Mouse (Mus musculus) layer of hippocampus, adult 9-10 months (tissue): ENCODE measurements at regions not wholly inside any gene's neighbourhood (a gene's known extent, or its start where the extent isn't known, plus 50 kb on each side); places are given as distances from the start of the nearest gene placed in this dataset.

Experiments
- DNase-seq: peaks from one replicate; pipeline ENCODE4 v3.0.0; 2022; ENCODE audit warnings: low spot score

DNA sequence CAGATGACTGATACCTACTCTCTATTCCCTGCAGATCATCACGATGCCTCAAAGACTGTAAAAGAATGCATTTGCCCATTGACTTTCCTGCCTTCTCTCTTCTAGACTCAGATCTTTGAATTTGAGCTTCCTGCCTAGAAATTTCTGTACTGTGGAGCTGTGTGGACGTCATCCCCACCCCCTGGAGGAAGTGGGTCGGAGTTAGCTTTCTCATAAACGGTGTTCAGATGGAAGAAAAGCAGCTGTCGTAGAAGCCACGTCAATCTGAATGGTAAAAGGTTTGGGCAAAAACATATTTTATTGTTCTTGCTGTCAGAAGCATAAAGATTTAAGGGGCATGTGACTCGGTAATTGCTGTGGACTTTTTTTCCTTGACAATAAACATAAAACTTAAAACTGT, 154.6 kb upstream of the Mvb12b start:
- no peak for DNase-seq

DNA sequence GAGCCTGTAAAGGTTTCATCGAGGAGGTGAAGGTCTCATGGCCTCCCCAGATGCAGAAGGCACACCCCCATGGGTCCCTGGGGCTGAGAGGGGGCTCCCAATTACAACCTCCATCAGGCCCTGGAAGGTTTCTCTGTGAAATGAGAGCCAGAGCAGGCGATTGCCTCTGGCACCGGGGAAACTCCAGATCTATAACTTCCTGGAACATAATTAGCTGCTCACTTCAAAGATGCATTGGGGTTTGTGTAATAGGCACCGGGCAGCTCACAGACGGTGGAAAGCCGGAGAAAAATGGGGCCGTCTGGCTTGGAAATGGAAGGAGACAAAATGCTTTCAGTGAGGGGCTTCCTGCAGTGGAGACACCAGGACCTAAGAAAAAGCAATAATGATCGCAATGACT, 151.2 kb upstream of the Mvb12b start:
- DNase-seq: no peak

DNA sequence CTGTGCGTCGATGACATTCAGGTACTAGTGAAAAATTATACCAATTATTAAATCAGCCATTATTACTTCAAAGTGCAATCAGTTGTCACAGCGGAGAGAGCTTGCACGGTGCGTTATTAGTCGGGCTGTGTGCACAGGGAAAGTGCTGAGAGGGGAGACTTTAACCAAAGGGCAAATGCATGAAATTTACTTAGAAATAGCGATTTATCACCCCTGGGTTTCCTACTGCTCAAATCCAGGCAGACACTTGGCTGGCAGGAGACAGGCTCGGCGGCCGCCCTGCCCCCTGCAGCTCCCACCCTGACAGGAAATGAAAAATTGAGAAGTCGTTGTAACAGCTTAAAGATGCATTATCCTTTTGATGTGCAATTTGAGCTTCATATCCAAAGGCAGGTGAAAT, 145.5 kb upstream of the Mvb12b start:
- no peak for DNase-seq

DNA sequence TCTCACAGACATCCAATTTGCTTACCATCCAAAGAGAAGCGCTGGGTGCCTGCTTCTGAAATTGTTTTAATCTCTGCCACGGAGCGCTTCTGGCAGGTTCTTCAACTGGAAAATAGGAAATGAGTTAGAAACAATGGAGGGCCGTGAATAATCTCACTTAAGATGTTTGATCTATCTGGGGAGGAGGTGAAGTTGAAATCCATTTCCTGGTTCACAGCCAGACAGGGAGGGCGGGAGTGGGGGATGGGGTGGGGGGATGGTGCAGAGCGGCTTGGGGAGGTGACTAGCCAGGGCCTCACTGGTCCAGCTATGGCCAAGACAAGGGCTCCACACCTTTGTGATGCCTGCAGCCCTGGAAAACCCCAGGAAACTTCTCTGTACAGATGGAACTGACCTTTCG, 143.7 kb upstream of the Mvb12b start:
- no peak for DNase-seq

DNA sequence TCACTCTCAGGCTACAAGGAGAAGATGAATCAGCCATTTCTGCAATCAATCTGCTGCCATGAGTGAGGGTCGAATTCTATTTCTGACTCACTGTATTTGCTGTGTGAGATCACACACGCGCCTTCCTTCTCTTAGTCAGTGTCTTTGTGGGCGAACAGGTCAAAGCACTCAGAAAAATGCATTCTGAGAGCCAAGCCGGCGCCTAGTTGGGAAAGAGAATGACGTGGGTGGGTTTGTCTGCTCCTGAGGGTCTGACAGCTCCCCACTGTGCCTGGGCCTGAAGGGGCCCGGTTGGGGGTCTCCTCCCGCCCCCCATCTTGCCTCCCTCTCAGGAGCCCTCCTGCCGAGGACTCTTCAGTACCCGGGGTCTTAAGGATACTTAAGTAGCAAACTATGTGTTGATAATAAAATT, 143.3 kb upstream of the Mvb12b start:
- no peak for DNase-seq

DNA sequence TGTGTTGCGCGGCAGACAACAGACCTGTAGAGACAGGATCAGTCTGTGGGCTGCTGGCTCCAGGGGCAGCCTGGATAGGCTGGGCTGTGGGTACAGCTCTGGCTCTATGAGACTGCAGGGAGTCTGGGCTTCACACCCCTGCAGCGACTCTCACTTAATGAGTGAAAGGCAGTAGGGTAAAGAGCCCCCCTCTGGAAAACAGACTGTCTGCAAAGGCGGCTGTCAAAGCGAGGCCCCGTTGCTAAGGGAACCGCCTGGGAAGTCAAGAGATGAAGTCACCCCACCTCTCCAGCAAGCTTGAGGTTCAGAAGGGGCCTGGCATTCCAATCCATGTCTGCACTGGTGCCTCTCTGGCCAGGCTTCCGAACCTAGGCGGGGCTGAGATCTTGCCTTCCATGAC, 139.7 kb upstream of the Mvb12b start:
- DNase-seq: no peak

DNA sequence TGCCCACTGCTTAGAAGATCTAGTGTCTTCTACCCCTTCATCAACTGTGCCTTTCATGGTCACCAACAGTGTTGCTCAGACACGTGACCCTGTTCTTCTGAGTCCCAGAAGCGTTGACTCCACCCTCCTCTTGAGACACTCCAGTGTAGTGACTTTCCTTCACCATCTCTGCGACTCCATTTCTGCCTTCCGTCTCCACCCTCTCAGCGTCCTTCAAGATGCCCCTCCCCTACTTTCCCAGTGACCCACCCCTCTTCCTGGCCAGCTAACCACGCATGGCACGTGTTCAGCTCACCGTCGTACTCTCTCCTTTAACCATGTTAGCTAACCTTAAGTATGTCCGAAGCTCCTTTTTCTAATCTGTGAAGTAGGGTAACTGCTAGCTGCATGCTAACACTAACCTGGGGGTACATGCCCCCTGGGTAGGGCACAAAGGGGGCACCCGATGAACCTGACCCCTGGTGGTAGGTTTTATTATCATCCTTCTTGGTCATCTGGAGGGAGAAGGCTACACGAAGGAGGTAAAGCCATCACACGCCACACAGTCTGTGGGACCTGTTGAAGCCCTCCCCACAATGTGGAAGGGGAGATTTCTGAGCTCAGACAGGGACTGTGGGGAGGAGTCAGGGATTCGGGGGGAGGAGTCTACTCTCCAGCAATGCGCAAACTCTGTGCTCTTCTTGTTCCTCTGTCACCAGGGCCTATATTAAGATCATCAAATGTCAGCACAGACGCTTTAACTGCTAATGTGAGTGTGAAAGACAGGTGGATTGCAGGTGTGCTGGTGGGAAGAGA, 139.0 kb upstream of the Mvb12b start:
- DNase-seq: no peak

DNA sequence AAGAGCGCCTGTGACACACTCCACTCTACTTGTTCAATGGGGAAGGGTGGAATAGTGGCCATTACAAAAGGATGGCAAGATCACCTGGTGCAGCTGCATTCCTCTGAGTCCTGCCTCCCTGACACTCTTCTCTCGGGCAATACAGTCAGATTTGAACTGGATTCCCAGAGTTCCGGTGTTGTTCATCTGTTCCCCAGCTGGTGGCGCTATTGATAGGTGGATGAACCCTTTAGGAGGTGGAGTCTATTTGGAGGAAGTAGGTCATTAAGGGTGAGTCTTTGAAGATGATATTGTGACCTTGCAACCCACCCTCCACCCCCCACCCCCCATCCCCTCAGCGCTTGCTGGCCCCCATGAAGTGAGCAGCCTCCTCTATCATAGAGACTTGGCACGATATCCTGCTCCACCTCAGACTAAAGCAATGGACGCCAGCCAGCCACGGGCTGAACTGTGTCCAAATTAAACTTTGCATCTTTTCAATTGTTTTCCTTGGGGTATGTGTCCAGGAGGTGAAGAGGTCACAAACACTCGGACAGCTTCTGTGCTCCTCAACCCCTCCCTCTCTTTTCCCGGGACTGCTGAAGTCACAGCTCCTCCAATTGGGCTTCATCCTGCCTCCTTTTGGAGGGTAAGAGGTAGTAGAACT, 138.1 kb upstream of the Mvb12b start:
- peak; percentile 54 for DNase-seq

DNA sequence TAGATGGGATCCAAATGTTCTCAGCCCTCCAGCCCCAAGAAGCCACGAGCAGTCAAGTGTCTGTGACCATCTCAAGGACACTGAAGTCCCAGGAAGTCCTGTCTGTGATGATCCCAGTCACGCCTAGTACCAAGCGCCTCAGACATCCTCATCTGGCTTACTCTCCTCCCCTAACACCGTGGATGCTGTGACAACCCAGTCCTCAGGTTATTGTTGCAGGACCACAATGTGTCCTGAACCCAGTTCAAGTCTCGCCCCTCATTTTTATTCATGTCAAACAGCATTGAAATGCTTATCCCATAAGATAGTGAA, 129.4 kb upstream of the Mvb12b start:
- DNase-seq: no peak

DNA sequence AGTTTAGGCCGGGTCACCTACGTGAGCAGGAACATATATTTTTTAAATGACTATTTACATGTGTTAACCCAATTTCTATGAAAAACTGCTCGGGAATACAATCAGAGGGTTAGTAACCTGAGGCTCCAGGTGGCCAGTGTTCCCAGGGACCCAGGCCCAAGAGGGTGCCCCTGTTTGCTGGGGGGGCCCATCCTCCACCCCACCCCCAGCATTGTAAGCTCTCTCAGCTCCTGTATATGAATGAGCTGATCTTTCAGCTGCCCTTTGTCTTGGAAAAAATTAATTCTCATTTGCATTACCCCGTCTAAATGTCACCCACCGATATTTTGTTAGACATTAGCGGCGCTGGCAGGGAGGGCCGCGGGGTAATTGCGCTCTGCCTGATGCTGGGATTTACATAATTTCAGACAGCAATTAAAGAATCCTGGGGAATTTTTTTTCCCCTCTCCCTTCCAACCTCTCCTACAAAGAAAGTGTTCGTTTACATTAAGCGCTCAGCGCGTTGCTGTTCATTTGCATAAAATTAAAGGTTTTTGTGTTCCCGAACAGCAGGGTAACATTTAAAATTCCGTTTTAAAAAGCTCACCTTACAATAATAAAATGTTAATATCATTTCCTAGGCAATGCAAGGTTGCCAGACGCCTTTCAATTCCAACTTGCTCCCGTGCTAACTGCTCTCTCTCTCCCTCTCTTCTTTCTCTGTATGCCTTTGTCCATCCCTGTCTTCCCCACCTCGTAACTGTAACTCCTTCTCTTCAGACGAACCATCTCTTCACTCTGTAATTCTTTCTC, 128.8 kb upstream of the Mvb12b start:
- no peak for DNase-seq

DNA sequence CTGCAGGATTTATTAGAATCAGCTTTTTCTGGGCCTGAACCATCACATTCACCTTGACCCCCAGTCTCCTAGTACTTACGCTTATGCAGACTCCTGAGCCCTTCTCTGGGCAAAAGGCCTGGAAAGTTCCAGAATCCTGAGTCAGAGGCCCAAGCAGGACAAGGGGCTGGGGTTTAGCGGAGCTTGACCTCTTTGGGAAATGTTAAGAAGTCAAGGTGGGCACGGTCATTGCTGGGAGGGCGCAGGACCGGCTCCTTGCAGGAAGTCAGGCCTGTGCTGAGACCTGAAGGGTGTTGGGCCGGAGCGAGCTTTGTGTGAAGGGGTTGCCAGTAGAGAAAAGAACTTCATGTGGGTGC, 127.9 kb upstream of the Mvb12b start:
- no peak for DNase-seq

DNA sequence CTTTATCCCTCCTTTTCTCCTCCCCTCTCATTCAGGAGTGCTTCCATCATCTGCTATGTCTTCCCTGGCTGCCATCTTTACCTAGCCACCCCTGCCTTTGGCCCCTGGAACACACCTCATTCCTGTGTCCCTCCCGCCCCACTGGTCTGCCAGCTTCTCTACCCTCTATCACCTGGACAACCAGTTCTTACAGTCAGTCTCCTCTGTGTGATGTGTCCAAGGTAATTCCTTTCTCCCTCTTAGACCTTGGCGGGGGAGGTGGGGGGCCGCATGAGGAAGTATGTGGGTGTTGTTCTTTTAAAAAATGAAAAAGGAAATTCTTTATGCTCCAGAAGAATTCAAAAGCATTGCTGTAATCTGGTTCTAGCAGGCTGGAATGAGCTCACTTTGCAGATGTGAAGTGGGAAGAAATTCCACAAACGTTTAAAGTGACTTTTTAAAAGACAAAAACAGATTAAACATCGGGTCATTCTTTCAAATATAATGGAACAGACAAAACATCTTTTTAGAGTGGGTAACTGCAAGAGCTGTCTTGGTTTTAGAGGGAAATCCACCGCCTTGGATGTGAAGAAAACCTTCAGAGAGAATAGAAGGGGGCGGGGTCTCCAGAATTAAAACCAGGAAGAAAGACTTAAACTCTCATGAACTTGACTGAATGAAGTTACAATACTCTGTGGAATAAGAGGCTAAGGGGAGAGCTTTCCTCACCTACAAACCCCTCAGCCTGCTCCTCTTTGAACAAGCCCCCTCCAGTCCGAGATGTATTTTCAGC, 127.3 kb upstream of the Mvb12b start:
- DNase-seq: no peak

DNA sequence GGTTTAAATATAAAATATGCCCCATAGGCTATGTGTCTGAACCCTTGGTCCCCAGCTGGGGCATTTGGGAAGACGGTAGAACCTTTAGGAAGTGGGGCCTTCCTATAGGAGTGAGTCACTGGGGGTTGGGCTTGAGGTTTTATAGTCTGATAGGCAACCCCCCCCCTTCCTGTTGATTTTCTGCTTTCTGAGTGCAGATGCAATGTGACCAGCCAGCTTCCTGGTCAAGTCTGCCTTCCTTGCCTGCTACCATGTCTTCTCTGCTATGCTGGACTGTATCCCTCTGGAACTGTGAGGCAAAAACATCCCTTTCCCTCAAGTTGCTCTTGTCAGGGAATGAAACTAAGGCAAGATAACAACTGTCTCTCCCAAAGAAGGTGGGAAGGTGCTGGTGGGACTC, 122.4 kb upstream of the Mvb12b start:
- DNase-seq: no peak

DNA sequence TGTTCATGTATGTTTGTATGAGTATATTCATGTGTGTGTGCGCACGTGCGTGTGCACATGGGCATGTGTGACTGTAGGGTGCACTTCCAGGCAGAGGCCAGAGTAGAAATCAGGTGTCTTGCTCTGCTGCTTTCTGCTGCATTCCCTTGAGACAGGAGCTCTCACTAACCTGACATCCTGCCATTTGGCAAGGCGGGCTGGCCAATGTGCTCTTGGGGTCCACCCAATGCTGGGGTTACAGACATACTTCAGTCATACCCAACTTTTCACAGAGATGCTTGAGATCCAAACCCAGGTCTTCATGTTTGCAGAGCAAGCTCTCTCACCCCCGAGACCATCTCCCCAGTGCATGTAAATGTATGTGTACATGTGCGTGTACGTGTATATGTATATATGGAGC, 120.2 kb upstream of the Mvb12b start:
- no peak for DNase-seq

DNA sequence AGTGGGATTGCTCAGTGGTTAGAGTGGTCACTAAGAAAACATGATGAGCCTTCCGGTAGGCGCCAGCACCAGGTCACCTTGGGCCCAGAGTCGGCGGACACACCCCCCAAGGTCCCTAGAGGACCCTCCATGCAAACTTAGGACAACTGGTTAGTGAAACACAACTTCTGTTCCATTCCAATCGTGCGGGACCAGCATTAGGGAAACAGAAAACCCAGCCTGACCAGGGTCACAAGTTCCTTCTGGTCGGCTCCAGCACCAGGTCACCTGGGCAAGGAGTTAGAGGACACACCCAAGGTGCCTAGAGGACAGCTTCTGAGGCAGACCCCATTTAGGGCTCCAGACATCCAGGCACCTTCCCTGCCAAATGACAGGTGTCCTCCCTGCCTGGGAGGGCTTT, 109.4 kb upstream of the Mvb12b start:
- DNase-seq: no peak

DNA sequence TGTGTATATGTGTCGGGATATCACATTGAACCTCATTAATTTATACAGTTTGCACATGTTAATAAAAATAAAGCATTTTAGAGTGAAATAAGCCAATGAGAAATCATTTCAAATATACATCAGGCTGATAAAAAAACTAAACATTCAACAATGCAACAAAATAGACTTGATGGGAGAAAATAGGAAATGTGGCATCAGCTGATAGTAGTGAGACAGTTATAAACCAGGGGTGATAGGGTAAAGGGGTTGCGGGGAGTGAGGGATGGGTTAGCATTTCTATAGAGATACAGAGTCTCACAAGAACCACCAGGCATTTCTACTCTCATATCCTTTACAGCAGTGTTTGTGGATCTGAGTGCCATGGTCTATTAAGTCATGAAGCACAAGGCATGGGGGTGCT, 108.6 kb upstream of the Mvb12b start:
- no peak for DNase-seq

DNA sequence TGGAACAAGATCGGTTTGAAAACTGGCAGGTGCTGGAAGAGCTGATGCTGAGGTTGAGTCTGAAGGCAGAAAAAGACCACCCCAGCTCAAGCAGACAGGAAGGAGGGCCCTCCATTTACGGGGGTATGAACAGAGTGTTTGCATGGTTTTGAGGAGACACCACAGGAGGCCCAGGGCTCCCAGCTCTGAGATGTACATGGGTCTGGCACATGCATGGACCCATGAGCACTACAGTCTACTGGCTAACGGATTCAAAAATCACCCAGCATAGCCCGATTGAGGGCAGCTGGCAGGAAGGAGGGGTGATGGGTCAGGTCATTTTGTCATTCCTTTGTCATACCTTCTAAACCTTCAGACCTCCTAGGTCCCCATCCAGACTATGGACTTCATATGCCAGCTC, 103.6 kb upstream of the Mvb12b start:
- DNase-seq: no peak

DNA sequence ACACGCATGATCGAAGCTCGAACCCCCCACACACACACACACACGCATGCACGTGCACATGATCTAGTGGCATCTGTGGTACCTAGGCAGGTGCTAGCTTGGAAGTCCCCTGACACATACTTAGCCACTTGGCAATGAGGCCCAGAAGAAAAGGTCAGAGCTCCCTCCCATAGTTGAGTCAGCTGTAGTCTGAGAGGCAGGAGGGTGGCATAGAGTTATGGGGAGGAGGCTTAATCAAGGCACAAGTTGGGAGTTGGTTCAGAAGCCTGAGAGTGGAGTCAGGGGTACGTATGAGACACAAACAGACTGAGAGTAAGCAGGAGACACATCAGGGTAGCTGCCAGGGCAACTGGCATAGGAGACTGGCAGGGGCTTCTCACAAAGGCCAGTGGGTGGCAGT, 103.0 kb upstream of the Mvb12b start:
- no peak for DNase-seq

DNA sequence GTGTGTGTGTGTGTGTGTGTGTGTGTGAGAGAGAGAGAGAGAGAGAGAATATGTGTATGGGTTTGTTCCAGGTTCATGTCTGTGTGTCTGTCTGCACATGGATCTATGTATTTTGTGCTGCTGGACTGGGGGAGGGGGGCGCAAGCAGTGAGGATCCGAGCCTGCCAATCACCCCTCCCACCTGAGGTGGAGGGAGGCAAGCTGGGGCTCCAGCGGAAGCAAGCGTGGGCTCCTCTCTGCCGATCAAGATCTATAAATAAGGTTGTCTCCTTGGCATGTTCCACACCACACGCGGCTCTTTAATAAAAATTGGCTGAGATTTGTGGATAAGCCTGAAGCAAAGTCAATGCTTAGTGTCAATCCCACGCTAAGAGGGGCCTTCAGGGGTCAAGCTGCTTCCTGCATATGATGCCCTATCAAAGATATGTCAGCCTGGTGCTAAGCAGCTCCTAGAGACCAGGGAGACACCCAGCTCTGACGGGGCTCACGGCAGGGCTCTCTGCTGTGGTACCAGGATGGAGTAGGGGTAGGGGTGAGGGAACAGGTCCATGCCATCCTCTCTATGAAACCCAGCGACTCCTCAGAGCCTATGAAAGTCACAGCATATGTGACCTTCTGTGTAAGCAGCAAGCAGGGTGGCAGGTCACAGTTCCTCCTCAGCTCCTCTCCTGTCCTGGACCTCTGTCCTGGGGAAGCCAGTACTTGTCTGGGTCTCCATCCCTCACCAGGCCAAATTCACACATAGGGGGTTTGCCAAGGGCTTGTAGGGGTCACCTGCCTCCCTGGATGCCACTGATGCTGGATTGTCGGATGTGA, 102.0 kb upstream of the Mvb12b start:
- no peak for DNase-seq

DNA sequence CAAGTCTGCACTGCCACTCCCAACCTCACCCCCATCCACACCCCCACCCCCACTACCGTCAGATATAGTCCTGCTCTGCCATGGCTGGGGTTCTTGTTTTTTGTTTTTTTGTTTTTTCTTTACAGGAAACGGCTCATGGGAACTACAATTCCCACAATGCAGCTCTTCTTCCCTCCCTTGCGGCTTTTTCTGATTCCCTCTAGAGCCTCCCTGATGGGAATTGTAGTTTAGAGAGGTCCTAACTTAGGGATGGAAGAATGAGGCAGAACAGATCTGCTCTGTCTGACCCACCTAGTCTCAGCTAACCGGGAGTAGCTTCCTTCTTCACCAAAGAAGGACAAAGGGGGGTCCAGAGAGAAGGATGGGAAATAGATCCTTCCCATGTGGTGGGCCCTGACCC, 98.7 kb upstream of the Mvb12b start:
- DNase-seq: no peak

DNA sequence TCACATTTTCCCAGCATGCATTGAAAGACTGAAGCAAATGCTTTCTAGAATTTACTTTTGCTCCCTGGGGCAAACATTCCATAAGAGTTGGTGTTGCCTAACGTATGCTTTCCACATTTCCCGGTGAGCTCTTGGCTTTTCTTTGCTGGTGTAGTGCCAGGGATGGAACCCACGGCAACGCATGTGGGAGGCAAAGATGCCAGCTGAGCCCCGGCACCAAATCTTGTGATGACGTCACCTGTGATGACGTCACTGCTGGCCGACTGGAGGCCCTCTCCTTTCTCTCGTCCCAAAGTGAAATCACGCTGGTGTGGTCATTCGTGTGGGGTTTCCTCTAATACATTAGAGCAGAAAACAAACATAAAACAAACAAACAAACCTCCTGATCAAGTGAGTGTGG, 97.6 kb upstream of the Mvb12b start:
- no peak for DNase-seq
